Mouse (Mus musculus) kidney, postnatal 36 days (tissue): Measurements from ENCODE around the gene P2rx3.
A peak's percentile ranks its signal among the peaks of the same experiment; 100 is the strongest.

ENCODE experiments used
- DNase-seq, 2 experiments: peaks; one replicate each; pipeline ENCODE4 v3.0.0; 2021 to 2022; ENCODE audit warnings: mixed read lengths in 2 of 2

P2rx3 gene

DNA sequence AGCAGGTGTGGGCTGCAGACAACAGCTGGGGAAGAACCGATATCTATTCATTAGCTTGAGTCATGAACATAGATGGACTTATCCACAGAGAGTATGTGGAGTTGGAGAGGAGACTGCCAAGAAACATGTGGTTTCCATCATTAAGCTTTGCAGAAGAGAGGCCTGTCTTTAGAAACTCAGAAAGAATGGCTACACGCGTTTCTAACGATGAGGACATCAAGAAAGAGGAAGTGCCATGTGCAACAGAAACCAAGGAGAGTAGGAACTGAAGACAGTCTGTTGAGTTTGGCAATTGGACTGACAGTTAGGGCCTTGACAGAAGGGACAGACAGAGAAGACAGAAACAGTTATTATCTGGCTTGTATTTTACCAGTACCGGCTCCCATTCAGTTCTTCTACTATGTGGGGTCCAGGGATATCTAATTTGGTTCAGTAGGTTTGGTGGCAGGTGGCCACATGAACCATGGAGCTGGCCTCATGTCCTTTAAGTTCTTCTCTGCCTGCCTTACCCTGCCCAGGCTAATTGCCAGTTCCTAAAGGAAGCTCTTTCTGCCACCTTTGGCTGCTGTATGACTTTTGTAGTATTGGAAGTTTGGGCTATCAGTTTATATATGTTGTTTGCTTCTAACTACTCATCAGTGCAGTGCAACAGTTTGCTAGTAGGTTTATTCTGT lies 69.8 kb downstream of the P2rx3 start:
- DNase-seq = no peak

DNA sequence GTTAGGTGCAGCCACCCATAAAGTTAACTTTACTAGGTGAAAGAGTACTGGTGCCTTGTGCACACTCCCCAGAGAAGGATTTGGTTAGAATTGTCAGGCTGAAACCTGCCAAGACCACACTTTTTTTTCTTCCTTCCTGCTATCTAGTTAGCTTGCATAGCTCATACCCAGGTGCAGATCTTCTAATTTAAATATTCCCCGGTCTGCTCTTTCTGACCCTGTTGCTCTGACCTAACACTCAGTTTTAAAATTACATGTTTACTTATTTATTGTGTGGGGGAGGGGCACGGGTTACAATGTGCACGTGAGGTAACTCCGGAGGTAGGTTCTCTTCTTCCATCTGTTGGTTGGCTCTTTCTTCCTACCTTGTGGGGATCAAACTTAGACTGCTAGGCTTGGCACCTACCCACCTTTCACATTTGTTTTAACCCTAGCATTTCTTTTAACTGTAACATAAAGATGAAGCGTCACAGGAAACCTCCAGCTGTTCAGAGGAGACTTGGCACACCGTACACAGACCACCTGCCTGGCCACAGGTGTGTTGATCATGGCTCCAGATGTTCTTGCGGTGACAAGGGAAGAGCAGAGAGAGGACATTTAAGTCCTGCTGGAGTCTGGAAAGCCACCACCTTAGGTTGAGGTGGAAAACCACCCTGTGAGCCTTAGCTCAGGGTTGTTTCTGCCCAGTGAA lies 73.0 kb downstream of the P2rx3 start:
- DNase-seq = no peak

DNA sequence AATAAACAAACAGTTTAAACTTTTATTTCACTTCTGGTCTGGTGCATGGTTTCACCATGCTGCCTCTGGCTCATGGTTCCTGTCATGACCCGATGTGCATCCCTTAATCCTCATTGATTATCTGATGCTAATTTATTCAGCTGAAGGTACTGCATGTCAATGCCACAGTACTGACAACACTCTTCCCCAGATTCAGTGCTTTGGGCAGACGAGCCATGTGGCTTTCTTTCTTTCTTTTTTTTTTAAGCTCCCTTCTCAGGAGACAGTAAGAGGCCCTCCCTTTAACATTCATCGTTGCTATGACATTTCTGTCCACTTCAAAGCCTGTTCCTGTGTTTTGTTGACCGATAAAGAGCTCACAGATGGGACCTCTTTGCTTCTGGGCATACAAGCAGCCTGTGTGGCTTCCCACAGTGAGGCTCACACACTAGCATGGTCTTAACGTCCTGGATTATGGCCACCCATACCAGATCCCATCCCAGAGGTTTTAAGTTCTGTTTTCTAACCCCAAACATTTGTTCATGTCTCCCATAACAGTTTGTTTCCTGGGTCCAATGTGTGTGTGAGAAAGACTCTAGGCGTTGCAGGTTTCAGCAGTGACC lies 74.3 kb downstream of the P2rx3 start:
- no peak for DNase-seq

DNA sequence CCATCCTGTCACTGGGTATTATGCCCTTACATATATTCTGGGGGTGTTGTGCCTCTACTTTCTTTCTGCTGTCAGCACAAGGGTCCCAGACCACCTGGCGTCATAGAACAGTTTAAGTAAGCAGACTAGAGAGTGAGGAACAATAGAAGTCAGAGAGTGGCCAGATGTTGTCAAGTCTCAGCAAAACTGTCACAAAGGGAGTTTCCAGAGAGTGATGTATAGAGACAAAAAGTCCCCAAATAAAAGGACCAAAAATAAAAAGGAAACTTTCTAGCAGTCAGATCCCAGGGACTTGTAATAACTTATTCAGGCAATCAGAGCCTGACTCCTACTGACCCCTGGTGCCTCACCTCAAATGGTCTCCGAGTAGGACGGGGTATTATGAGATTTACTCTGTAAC lies 75.4 kb downstream of the P2rx3 start:
- no peak for DNase-seq

DNA sequence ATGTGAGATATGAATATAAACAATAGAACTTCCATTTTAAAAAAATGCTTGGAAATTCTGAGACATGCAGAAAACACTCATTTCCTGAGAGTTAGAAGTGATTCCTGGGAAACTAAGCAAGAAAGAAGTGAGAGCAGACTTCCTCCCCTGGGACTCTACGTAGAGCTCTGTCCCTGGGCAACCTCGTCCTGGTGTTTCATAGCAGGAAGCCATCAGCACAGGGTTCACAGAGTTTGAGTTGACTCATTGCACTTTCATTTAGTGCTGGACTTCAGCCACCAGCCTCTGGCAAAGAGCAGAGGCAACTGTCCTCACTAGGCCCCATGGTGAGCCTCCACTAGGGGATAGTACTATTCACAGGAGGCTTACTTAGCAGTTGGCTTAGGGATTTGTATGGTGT lies 76.0 kb downstream of the P2rx3 start:
- DNase-seq = peak; percentile 78 to 84

DNA sequence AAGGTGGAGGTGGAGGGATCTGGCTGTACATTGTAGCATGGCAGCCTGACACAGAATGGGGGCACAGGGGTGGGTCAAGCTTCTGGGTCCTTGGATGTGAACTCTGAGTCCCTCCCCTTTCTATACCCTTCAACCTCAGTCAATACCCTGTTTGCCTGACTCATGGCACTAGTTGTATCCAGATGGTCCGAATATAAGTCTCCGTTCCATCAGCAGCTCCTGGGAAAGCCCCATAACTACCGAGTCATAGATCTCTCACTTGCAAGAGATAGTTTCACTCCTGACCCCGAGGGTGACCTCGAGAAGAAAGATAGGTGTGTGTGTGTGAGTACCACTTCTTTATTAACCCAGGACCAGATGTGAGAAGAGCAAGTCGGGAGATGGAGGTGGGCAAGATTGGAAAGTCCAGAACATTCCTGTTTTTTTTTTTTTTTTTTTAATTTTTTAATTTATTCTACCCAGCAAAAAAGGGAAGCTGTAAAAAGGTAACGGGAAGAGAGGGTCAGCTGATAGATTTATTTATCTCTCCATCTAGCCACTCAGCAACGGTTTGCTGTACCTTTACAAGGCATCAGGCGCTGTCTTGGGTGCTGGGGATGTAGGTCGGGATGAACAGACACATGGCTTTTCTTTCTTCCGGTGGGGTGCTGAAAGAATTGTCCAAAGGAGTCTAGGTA lies 78.5 kb downstream of the P2rx3 start:
- DNase-seq = no peak

DNA sequence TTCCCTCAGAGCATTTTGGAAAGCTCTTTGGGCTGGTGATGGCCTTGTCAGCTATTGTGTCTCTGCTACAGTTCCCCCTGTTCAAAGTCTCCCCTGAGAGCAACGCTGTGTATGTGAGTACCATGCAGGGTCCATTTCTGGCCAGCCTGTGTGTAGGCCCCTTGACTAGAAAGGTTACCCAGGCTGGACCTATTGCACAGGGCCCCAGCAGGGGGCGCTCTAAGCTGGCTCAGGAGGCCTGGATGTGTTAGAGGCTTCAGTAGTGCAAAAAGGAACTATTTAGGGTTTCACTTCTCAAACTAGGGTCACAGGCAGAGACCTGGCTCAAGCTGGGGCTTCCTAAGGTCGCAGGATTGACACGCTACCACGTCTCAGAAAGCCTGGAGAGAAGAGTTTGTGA lies 81.0 kb downstream of the P2rx3 start:
- peak; percentile 40 to 77 for DNase-seq

DNA sequence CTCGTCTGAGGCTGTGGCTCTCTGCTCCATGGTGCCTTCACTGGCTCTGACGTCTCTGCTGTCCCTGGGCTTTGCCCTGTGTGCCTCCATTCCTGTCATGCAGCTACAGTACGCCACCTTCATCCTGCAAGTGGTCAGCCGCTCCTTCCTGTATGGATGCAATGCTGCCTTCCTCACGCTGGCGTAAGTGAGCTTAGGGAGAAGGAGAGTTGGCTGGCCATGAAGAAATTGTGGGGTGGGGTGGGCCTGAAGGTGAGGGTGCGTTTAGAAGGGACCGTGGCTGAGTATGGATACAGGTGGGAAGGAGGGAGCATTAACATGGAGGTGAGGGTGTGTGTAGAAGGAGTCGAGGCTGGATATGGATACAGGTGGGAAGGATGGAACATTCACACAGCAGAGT lies 81.8 kb downstream of the P2rx3 start:
- DNase-seq = no peak

DNA sequence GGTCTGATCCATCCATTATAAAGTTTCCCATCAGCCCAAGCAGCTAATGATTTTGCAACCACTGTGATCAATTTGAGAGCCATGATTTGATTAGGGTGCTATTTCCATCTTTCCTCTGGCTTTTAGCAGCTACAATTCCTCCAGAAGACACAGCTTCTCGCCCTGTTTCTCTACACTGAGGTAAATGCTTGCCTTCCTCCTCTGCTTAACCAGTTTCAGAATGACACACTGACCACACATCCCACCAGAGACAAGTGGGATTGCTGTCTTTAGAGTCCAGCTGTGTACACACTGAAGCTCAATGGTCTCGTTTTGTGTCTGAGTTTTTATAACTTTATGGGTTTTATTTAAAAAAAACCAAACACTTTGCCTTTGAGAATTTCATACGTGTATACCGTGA lies 84.6 kb downstream of the P2rx3 start:
- no peak for DNase-seq

DNA sequence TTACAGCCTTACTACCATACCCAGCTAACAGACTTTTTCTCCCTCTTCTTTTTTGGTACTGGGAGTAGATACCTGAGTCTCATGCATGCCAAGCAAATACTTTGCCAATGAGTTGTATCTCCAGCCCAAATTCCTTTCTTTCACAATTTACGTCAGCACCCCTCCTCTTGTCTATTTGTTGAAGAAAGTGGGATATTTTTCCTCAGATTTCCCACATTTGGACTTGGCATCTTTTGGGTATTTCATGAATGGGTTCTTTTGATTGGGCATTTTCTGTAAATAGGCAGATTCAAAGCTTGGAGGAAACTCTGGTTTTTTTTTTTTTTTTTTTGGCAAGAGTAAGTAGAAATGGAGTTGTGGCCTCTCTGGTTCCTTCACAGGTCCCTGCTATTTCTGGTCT lies 85.0 kb downstream of the P2rx3 start:
- DNase-seq = no peak

DNA sequence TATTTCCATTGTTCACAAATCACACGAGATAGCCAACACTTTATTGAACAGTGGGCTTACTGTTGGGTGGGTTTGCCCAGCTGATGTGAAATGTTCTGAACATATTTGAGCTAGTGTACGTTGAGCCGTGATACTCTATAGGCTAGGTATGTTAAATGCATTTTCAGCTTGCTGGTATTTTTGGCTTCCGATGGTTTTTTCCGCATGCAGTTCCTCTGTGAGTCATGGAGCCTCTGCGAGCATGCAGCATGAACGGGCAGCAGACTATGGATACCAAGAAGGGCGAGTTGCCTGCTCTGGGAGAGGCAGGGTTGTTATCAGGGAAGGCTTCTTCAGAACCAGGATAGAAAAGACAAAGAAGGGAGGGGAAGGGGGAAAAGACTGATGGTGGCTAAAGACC lies 86.2 kb downstream of the P2rx3 start:
- no peak for DNase-seq

DNA sequence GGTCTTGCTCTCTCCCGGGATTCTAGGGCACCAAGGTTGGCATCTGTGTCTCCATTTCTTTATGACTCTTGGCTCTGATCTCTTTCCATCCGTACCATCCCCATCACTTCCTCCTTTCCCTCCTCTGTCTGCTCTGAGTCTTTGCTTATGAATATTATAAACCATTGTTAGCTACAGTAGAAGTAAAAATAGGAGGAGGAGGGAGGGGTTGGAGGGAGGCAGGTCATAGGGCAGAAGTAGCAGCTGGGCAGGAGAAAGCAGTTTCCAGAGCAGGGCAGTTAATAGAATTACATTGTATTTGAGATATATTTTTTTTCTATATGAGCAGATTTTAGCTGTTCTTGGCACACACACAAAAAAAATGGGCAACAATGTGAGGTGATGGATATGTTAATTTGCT lies 88.5 kb downstream of the P2rx3 start:
- DNase-seq = no peak
